Mouse (Mus musculus) spleen, embryonic (tissue): ENCODE measurements at regions not wholly inside any gene's neighbourhood (a gene's known extent, or its start where the extent isn't known, plus 50 kb on each side); places are given as distances from the start of the nearest gene placed in this dataset.

Source experiments
- CTCF ChIA-PET: fragments of 350-600 bp; sonication (Branson Sonifier 250); formaldehyde crosslinking; loops from one replicate; lab custom pipeline; 2022; lab: Charles Lee

- CTCF ChIA-PET: no interaction called here
Measured at GRCm38 (mm10) chr15:57187840-57188457, 289.5 kb downstream of the Slc22a22 start.

DNA sequence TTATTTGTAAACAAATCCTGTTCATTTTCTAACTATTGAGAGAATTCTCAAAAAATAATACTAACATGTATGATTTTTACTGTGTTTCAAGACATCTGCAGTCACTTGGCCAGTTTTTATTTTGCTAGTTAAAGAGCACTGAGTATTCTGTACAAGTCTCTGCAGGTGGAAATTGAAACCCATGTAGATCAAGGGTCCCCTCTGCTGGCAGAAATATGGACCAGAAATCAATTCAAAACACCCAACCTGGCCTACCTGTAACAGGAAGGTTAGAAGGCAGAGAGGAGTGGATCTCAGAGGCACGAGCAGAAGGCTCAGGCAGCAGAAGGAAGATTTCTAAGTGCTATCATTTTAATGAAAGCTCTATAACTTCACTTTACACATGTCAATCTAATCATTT lies 298.3 kb downstream of the Slc22a22 start:
- CTCF ChIA-PET: no interaction called here

DNA sequence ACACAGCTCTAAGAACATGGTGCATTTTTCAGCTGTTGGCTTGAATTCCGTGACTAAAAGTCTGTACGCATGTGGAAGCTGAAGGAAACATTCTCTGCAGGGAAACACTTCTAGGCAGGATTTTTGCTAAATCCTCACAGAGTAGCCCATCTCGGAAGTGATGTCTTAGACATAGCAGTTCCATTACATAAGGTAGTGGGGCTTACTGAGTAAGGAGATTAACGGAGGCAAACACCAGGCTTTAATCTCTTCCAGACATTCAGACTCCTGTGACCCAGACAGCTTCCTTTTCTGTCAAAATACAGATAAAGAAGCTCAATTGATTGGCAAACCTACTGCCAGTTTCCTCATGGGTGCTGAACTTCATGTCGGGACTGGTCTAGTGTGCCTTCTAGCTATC lies 304.7 kb downstream of the Slc22a22 start:
- CTCF ChIA-PET: no interaction called here

GRCm38 (mm10) chr15:57162401-57163343 lies 314.8 kb downstream of the Slc22a22 start:
- CTCF ChIA-PET: no interaction called here

- CTCF ChIA-PET: no interaction called here
Measured at GRCm38 (mm10) chr15:57140130-57140750, 337.2 kb downstream of the Slc22a22 start.

GRCm38 (mm10) chr15:57104711-57105110 lies 372.7 kb downstream of the Slc22a22 start:
- CTCF ChIA-PET: no interaction called here

DNA sequence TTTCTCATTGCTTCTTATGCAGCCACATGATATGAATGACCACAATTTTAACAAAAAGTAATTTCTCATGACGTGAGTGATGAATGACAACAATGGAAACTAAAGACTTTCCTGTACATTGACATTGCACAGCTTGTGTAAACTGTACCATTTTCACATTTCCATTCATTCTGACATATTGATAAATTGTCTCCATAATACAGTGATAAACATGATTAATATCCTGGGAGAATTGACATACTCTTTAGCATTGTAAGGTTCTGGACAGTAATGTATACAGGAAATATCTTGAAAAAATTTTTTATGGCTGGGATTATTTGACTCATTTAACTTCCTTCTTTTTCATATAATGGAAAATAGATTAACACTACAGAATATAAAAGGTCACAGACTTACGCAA lies 380.1 kb downstream of the Slc22a22 start:
- CTCF ChIA-PET: interaction anchor here (0.9 kb wide), 1 partner anchor 21 kb away, joined by 3 read pairs; no protein-coding TSS in a partner anchor

GRCm38 (mm10) chr15:57079806-57080205 lies 397.6 kb downstream of the Slc22a22 start:
- CTCF ChIA-PET: no interaction called here

DNA sequence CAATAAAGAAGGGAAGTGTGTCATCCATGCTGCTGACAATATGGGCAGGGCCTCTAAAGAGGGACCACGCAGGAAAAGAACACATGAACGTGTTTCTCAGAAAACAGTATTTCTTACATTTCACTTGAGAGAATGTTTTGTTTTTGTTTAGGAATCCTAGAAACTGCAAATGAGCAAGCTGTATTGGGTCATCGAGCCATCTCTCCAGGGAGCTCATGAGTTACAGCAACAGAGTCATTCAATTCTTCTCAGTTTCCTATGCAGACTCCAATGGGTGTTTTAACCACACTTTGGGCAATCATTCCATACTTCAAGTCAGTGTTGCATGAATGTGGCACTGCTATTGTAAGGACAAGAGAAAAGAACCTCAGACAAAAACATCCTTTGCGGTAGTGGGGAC lies 403.6 kb downstream of the Slc22a22 start:
- CTCF ChIA-PET: no interaction called here

DNA sequence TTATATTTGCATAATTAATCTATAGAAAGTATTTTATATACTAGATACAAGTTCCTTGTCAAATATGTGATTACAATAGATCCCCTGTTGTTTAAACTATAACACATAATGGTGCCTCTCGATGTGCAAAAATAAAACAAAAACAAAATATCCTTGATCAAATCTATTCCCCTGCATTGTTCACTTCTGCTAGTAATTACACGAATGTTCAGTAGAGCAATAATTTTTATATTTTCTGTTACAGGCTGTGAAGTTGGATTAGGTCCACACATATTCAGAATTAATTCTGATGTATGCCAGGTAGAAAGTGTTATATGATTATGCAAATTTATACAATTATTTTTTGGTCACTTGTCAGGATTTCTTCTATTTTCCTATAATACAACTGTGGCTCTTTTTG lies 415.9 kb downstream of the Slc22a22 start:
- CTCF ChIA-PET: no interaction called here

DNA sequence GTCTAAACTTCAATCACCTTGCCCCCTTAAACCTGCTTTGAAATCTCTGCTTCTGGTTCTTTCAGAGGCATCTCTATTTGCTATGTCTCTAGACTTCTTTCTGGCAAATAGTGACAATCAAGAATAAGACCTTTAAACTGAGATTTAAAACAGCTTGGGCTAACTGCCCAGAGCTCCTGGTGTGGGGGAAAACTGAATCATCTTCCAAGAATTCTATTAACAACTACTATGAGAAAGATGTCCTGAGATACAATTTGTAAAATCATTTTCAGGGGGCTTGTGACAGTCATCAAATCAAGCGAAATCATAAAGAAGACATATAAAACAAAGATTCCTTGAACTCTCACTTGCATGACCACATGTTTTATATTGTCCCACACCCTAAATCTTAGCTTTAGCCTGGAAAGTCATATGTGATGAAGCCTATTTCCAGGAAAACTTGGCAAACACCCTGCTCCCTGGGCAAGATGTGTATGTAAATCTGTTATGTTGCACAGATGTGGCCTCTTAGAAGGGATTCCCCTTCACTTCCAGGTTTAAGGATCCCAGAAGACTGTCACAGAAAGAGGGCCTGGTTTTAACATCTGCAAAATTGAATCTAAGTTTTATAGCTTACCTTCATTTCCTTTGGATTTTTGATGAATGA lies 417.8 kb downstream of the Slc22a22 start:
- CTCF ChIA-PET: no interaction called here

GRCm38 (mm10) chr15:57052287-57052686 lies 425.1 kb downstream of the Slc22a22 start:
- CTCF ChIA-PET: no interaction called here

DNA sequence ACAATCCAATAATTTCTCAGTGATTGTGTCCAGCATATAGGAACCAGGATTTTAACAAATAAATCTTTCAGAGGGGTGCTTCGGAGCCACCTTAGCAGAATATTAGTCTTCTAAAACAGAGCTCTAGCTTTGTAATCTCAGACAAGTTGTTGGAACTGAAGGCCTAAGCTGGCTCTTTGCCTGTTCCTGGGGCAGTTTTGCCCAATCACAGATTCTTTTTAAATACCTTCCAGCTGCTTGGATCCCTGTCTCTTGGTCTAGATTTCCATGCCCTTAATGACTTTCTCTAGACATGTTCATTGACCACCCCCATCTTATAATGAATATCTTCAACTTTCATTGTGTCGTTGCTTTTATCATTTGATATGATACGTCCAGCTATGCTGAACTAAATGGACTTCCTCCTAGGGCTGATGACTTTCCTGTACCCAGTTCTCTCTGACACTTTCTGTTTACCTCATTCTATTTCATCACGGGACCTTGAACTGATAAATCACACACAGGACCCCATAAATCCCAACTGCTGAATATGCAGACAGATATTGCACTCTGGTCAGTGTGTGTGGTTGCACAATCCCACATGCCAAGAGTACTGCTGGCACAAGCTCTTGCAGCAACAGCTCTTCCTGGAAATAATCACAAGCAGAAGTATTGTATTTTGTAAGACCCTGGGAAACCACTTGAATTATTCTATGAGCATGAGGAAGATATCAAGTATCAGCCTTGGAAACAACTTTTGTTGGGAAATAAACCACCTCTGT lies 440.4 kb downstream of the Slc22a22 start:
- CTCF ChIA-PET: no interaction called here

DNA sequence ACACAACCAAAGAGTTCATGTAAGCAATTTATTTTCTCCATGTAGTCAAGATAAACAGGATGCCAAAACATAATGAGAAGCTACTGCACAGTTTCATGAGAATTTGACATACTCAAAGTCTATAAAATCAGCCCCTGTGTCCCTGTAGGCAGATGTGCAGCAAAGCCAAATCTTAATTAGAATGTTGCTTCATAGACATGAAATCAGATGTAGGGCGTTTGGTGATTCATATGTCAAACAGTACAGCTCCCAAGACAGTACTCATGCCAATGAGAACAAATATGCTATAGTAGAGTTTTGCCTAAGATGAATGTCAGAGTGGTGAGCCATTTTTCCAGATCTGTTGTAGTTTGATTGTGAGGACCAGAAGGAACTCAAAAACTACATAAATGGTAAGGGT lies 444.4 kb downstream of the Slc22a22 start:
- CTCF ChIA-PET: no interaction called here
